Mouse (Mus musculus): ENCODE data around the gene Coro2b.

GRCm38 (mm10) chr9:62422926-62423325 is 113.9 kb downstream of the Coro2b start:
- TF ChIP-seq POLR2A (IDR thresholded peaks at IDR 0.05; ENCODE audit: borderline replicate concordance, control insufficient read depth, low read depth, low read length) (no peak), CTCF (IDR thresholded peaks at IDR 0.05; ENCODE audit: control insufficient read depth, insufficient read depth, low read length) (no peak)
